Mouse (Mus musculus) leukemia stem cell, adult 10-12 weeks (primary cell): ENCODE measurements around the gene Gm21891. TPM values are rescaled to one million over a fixed set of nuclear protein-coding genes. Genes with fewer than 3 reads are reported as not detected.

ENCODE experiments used
- polyA plus RNA-seq: library from polyadenylated mRNA; stranded (reverse); fragments of >175 nt; gene quantifications from 2 replicates; pipeline ENCODE4 v1.2.3, GENCODE M21; 2012; ENCODE audit warnings: low replicate concordance

Gm21891 gene
- polyA plus RNA-seq = not detected in 2 replicates

DNA sequence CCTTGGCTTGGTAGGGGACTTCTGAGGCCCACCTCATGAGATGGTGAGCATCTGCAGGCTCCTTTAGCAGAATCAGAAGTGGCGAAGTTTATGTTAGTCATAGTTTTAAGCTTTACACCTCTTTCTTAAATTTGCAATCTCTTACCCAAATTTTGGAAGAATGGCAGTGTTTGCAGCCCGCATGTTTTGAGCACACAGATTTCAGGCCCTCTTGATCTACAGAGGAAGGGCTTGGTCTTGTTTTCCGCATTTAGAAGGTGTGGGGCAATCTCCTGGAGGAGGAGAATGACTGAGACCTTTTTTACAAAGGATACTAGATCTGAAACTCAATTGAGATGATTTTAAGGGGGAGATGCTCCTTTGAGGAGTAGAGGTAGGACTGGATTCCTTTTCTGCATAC is at the start of gene Gm21891:
Gene Gm21891 (minus strand): TSS at position 101 of the 400 bp plus-strand sequence.

DNA sequence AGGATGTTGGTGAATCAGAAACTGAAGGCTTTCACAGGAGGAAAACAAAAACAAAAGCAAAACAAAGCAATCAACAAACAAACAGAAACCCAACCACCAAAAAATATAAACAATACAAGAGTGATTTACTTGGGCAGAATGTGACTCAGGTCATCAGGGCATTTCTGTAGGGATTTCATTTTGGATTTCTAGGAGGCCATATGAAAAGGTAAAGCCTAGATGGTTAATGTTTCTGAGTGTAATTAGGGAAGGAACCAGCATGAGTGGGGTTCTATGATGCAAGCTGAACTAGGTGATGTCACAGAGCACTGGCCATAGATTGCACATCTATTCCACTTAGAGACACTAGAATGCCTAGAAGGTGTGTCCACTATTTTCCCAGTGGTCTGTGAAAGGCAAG is 28.4 kb upstream of the Gm21891 start, which contains the start of gene Gm21425:
Gene Gm21425 (plus strand): TSS at position 301 of the 400 bp plus-strand sequence.

Other genes with a start within 250 kb of the Gm21891 start
- not detected in 2 replicates for gene Gm20807, start 90.6 kb downstream of the Gm21891 start, polyA plus RNA-seq
- gene Gm21425, start 28.5 kb upstream of the Gm21891 start, polyA plus RNA-seq = not detected in 2 replicates
- gene Gm21828, start 90.4 kb upstream of the Gm21891 start, polyA plus RNA-seq = not detected in 2 replicates
- gene Gm21440, start 118.9 kb upstream of the Gm21891 start, polyA plus RNA-seq = not detected in 2 replicates
- not detected in 2 replicates for gene Gm21454, start 119.0 kb upstream of the Gm21891 start, polyA plus RNA-seq
- gene Gm21725, start 215.6 kb upstream of the Gm21891 start, polyA plus RNA-seq = not detected in 2 replicates